Mouse (Mus musculus) E14TG2a.4 (cell line): ENCODE results near the gene Wdr3.

Experiments
- H3K27me3 ChIP-seq: 2 replicates; pipeline ENCODE4 v1.6.1; 2014; ENCODE audit warnings: low read length, control low read depth; ENCODE audit not compliant: insufficient read depth
- H3K36me3 ChIP-seq: 2 replicates; pipeline ENCODE4 v1.6.1; 2014; ENCODE audit warnings: low read length, control low read depth; ENCODE audit not compliant: insufficient read depth
- H3K4me1 ChIP-seq: replicated peaks from 2 replicates; pipeline ENCODE4 v1.6.1; 2014; ENCODE audit warnings: low read depth, low read length, control low read depth
- H3K4me3 ChIP-seq: replicated peaks from 2 replicates; pipeline ENCODE4 v1.5.1; 2014; ENCODE audit warnings: mild to moderate bottlenecking, low read length
- H3K9me3 ChIP-seq: 2 replicates; pipeline ENCODE4 v1.6.1; 2014; ENCODE audit warnings: low read length, control low read depth
- POU5F1 ChIP-seq: IDR thresholded peaks from 2 replicates; pipeline ENCODE4 v1.6.1; 2014; ENCODE audit warnings: low read length, borderline replicate concordance

Wdr3 gene

GRCm38 (mm10) chr3:100102386-100103092 is 59.7 kb downstream of the Wdr3 start:
- Histone ChIP-seq H3K27me3 (no peaks in the 10 kb centered on the region), H3K9me3 (no peaks in the 10 kb centered on the region), H3K4me1 (no peaks in the 10 kb centered on the region), H3K4me3 (no peak overlapping the region), H3K36me3 (no peaks in the 10 kb centered on the region)
- no peak for TF ChIP-seq POU5F1
